Mouse (Mus musculus) T-helper 17 cell (primary cell): ENCODE data around the gene Bend3.
"Not testable (repeated sequence)": the region's sequence is repeated elsewhere in the genome, so short reads cannot be mapped to it uniquely, and the experiment has no call there.

Experiments used
- in situ Hi-C, 2 experiments: fragments of 300-600 bp; cut with MboI, MseI; formaldehyde crosslinking; loops; 1 replicate in 1 of 2; 2 replicates in 1 of 2; pipeline ENCODE4 v1.15.1; 2025; ENCODE audit warnings: high pct_unique_total_duplicates in 2 of 2

Gene Bend3

GRCm38 (mm10) chr10:43479436-43480157, 966 bp downstream of the Bend3 start:
- in situ Hi-C loops: loop anchor here (5.0 kb wide), 1 partner anchor 53 kb away; no protein-coding TSS in a partner anchor

DNA sequence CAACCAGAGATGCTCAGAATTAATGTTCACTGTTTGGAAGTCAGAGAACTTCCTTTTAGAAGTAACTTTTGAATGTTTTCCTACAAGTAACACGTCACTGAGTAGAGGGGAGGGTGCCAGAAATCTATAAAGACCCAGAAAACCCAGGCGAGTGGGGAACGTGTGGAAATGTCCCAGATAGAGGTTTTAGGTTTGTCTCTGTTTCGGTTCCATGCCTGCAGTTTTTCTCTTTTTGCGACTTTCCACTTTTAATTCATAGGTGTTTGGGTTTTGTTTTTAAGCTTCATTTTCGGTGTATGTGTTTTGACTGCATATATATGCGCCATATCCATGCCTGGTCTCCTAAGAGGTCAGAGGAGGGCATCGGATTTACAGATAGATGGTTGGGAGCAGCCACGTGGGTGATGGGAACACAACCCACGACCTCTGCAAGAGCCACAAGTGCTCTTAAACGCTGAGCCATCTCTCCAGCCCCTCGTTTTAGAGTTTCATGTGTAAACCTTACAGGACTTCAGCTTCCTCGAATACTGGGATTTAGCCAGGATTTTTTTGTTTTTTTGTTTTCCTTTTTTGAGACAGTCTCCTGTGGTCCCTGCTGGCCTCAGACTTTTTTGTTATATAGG, 1.7 kb downstream of the Bend3 start:
- in situ Hi-C loops: loop anchor here (5.0 kb wide), 1 partner anchor 52 kb away; no protein-coding TSS in a partner anchor

GRCm38 (mm10) chr10:43481179-43481578, 2.5 kb downstream of the Bend3 start:
- in situ Hi-C loops: loop anchor here (5.0 kb wide), 1 partner anchor 51 kb away; no protein-coding TSS in a partner anchor

DNA sequence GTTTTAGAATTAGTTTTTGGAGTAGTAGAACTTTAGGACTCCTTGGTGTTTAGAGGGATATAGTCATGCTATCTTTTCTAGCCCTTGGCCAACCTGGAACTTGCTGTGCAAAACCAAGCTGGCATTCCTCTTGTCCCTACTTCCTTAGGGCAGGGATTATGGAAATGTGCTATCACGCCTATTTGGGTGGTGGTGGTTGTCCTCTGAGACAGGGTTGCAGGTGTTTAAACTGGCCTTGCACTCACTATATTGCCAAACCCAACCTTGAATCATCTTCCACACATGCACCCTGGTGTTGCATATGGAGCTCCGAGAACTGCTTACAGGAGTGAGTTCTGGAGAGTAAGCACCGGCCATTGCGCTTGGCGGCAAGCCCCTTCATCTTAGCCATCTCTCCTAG, 3.4 kb downstream of the Bend3 start:
- in situ Hi-C loops: loop anchor here (5.0 kb wide), 1 partner anchor 50 kb away; no protein-coding TSS in a partner anchor

DNA sequence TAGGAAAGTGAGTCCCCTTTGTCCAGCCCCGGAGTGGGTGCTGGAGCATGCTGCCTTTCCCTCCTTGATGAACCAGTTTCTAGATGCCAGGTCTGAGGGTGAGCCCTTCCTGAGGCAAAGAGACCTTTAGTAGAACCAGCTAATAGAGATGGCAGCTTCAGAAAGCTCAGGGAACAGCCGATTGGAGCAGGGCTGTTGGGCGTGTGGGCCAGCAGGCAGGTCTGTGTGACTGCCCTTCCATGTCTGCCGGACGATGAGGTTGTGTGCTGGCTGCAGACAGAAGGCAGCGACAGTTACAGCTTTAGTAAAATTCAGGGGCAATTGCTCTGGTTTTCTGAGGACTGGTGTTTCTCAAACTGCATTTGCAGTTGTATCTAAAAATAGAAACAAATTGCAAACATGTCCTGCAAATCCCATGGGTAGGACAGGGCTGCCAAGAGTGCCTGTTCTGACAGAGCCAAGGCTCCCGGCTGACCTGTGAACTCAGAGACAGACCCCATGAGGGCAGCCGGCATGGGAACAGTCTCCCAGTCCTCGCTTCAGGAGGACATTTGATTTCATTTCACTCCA, 4.9 kb downstream of the Bend3 start:
- in situ Hi-C loops: loop anchor here (5.0 kb wide), 1 partner anchor 49 kb away; no protein-coding TSS in a partner anchor

DNA sequence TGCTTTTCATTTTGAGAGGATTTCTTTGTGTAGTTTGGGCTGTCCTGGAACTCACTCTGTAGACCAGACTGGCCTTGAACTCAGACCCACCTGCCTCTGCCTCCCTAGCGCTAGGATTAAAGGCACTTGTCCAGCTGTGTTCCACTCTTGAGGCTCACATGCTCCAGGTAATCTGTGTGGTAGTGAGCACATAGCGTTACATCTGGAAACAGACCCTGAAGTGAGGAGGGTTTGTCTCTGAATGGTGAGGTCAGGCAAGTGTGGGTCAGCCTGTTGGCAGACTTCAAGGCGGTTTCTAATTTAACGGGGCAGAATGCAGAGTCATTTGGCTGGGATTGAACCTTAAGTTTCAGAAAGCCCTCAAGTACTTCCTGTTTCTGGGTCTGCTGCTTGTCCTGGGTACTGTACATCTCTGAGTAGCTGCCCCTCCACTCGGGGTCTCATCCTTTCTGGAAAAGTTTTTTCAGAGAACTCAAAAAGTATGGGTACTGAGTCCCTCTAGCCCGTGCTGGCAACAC, 7.2 kb downstream of the Bend3 start:
- in situ Hi-C loops: no loop called here

- in situ Hi-C loops: no loop called here
Measured at GRCm38 (mm10) chr10:43487441-43488010, 8.9 kb downstream of the Bend3 start.

DNA sequence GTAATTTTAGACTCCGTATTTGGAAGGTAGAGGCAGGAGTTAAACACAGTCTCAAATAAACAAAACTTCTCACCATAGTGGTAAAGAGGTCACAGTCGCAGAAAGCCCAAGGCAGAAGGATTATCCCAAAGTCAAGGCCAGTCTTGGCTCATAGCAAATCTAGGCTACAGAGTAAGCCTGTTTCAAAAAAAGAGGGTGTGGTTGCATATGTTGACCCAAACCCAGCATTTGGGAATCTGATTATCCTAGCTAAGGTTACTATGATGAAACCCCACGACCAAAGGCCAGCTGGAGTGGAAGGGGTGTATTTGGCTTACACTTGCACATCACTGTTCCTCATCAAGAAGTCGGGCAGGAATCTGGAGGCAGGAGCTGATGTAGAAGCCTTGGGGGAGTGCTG, 9.6 kb downstream of the Bend3 start:
- in situ Hi-C loops: no loop called here

DNA sequence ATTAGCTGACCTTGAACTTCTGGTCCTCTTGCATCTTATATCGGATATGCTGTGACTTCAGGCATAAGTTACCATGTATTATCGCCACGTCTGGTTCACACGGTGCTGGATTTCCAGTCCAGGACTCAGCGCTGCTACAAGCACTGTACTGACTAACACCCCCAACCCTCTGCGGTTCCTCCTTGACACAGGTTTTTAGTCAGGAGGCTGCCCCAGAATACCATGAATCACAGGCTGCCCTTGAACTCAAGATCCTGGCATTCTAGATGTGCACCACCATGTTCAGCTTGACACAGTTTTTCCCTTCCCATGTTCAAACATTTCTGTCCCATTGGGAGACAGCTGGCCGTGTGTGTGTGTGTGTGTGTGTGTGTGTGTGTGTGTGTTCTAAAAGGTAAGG, 10.5 kb downstream of the Bend3 start:
- in situ Hi-C loops: no loop called here

DNA sequence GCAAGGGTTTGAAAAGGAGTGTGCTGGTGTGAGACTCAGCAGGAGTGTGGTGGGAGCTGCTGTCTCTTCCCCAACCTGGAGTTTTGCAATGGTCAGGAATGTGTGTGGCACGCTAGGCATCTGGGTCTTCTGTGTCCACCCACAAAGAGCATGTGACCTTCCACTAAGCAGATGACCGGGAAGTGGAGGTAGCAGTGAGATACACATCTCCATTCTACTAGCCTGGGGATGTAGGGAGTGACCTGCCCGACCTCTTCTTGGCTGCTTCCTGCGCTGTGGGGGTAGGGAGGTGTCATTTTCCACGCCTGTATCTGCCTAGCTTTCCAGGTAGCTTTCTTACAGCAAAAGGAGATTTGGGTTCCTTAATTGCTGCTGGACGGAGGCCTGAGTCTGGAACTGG, 10.9 kb downstream of the Bend3 start:
- in situ Hi-C loops: no loop called here

DNA sequence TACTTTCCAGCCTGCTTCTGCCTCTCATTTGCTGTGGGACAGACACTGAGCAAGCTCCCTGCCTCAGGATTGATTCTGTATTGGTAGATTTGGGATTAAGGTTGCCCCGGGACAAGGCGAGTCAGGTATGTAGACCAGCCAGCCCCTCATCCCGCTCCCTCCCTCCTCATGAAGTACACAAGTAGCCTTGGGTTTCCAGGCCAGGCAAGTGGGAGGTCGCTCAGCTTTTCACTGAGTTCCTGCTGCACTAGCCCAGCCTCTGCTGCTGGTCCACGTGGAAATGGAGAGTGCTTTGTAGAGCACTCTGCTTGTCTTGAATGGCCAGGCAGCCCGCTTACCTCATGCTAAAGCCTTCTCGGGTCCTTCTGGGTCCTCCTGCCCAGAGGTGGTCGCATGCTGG, 11.4 kb downstream of the Bend3 start:
- in situ Hi-C loops: no loop called here

DNA sequence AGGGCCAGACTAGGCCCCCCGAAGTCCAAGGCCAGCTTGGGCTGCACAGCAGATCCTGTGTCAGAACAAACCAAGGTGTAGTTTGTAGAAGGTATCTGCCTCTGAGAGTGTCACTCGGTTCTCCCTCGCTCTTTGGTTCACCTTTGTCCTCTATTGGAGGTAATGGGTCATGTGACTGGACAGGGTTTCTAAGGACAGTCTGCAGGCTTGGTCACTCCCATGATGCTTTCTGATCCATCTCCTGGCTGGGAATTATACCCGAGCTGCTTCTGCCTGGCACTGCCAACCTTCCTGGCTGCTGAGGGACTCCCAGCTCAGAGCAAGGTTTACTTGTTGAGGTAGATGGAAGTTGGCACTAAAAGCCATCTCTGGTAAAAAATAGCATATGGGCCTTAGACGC, 12.2 kb downstream of the Bend3 start:
- in situ Hi-C loops: no loop called here

DNA sequence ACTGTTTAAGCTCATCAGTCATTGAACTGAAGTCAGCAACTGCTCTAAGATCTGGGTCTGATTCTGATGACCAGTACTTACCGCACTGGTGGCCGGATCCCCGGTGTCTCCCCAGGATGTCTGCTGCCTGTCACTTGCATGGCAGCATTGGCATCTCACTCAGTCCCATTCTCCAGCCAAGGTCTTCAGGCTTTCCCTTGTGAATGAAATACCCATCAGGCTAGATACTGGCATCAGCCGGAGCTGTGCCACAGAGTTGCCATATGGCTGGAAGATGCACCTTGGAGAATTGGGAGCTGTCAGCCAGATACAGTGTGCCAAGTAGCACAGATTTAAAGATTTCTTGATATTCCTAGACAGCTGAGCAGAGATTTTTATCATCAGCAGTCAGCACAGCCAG, 24.0 kb downstream of the Bend3 start:
- in situ Hi-C loops: no loop called here

GRCm38 (mm10) chr10:43504291-43504690, 25.7 kb downstream of the Bend3 start:
- in situ Hi-C loops: no loop called here

DNA sequence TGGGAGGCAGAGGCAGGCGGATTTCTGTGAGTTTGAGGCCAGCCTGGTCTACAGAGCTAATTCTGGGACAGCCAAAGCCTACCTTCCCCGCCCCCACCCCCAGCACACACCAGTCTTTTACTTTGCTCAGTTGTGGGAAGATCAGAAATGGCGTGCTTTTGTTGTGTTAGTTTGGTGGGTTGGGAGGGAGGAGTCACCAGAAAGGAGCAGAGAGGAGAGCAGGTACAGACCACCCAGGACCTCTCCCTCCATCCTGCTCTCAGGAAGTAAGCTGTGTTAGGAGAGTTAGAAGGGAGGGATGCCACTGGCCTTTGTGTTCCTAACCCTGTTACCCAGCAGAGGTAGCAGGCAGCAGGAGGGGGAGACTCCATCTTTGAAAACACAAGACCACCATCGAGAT, 28.4 kb downstream of the Bend3 start:
- in situ Hi-C loops: no loop called here

DNA sequence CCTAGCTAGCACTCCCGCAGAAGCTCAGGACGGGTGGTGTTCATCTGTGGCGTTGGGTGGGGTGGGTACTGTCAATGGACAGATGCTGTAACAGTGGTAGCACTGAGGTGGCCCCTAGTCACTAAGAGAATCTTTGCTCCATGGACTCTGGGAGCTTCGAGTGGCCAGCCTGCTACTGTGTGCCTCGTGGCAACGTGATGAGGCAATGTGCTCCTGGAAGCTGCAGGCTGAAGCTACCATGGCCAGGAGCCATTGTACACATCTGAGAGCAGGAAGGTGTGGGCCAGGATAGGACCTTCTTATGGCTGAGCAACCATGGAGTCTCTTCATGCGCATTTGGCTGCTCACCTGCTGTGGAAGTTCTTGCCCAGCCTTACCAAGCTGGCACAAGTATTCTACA, 30.6 kb downstream of the Bend3 start:
- in situ Hi-C loops: no loop called here

DNA sequence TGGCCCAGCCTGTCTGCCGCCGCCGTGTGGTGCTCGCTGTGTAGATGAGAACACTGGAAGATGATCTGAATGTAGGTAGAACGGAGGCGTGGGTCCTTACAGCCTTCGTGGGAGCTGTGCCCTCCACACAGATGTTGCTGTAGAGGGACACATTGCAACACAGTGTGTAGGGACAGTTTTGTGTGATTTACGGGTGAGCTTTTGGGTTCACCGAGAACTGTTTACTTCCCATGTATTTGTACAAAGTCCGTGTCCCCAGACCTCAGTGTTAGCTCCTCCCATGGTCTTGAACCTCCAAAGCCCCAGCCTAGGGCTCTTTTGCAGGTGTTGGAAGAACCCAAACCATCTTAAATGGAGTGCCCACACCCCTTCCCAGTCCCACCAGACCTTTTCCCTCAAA, 34.3 kb downstream of the Bend3 start:
- in situ Hi-C loops: no loop called here

DNA sequence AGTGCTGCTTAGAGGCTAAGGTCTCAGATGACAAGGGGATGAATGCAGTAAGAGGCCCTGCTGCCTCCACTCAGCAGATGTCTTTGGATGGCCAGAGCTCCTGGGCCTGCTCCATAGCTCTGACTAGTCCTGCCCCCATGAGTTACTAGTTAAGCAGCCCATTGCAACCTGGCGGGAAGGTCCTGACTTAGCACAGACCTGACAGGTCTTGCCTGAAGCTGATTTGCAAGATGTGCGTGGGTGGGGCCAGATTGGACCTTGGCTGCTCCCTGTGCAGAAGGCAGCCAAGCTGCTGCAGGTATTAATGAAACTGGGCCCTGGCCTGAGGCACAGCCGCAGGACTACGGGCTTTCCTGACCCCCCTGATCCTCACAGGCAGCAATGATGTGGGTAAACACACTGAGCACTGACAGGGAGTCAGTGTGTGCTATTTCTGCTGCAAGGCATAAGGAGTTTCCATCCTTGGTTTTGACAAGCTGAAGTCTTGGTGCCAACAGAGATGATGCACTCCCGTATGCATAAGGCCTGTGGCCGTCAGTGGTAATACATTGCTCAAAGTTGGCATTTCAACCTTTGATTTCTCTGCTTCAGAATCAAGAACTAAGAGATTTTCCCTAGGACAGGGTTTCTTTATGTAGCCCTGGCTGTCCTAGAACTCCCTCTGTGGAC, 38.5 kb downstream of the Bend3 start:
- in situ Hi-C loops: no loop called here

DNA sequence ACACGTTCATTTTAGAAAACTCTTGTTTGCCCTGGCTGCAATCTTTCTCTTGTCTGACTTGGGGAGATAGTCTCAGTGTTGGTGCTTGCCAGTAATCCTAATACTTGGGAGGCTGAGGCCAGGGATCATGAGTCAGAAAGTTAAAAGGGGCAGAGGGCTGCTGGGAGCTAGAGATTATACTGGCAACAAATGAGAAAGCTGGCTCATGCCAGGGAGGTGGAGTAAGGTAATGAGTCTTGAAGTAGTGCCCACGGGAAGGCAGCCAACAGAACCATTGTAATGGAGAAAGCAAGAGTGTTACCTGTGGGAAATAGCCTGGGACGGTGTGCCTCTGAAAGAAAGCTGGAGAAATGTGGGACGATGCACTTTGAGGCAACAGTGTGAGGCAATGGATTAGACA, 39.2 kb downstream of the Bend3 start:
- in situ Hi-C loops: no loop called here

- in situ Hi-C loops: no loop called here
Measured at GRCm38 (mm10) chr10:43518368-43518767, 39.7 kb downstream of the Bend3 start.

DNA sequence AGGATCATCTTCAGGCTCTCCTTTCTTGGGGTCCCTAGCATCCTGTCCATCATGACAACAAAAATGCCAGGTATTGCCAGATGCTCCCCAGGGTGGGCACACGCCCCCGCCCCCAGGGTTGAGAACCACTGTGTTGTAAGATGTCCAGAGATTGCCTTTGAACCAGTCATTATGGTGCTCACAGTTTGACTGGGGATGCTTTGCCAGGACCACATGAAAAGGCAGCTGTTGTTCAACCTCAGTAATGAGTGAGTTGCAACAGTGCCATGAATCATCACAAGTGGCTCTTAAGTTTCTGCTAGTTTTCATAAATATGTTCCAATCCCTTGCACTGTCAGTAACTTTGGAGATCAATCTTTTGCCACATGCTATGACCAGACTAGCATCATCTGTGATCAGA, 41.3 kb downstream of the Bend3 start:
- in situ Hi-C loops: no loop called here

DNA sequence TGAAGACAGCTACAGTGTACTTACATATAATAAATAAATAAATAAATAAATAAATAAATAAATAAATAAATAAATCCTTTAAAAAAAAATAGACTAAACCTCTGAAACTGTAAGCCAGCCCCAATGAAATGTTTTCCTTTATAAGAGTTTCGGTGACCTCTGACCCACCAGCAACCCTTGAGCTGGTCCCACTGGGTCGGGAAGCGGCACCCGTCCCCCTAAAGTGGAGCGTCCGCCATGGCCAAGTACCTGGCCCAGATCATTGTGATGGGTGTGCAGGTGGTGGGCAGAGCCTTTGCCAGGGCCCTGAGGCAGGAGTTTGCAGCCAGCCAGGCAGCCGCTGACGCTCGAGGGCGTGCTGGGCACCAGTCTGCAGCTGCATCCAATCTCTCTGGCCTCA, 45.3 kb downstream of the Bend3 start, which contains the start of gene Gm9803:
TSS of gene Gm9803 (plus strand) at position 154 of the 400 bp plus-strand sequence.
- in situ Hi-C loops: not testable (repeated sequence)
